Mouse (Mus musculus): Measurements from ENCODE around the gene Otub1. TPM values are rescaled to one million over a fixed set of nuclear protein-coding genes. Genes with fewer than 3 reads are reported as not detected.

Otub1 gene
- total and polyA plus RNA-seq, 3 experiments = 102 to 139 (median 119) TPM

- Histone ChIP-seq H3K27me3 (replicated peaks) (peaks cover 91% of the 10 kb centered on the region), H3K36me3 (replicated peaks in 1 of 2; ENCODE audit: control insufficient read depth in 1 of 2, insufficient read depth in 1 of 2, low read length in 1 of 2) (no peaks in the 10 kb centered on the region)
- no peak for TF ChIP-seq RCOR1 (conservative IDR thresholded peaks at IDR 0.05; ENCODE audit: low read depth, low read length)
- no peak for TF ChIP-seq ETS1 (conservative IDR thresholded peaks at IDR 0.05; ENCODE audit: low read depth, low read length)
- TF ChIP-seq GABPA (IDR thresholded peaks at IDR 0.05; ENCODE audit: insufficient replicate concordance, low read depth, low read length) = no peak
Measured at GRCm38 (mm10) chr19:7180756-7181405, 25.2 kb downstream of the Otub1 start.

GRCm38 (mm10) chr19:7178841-7179452 lies 27.2 kb downstream of the Otub1 start:
- DNase-seq (ENCODE audit: extremely low read depth) = no peak
- H3K79me2 ChIP-seq (replicated peaks; ENCODE audit: control insufficient read depth, extremely low read depth, insufficient read depth, poor library complexity, severe bottlenecking) = no peaks in the 10 kb centered on the region
- no peak for TF ChIP-seq MAX (IDR thresholded peaks at IDR 0.05; ENCODE audit: low read length)
- no peak for TF ChIP-seq POLR2A (IDR thresholded peaks at IDR 0.05; ENCODE audit: low read depth, low read length)
- no peak for TF ChIP-seq CTCF (conservative IDR thresholded peaks at IDR 0.05 in 1 of 2, IDR thresholded peaks at IDR 0.05 in 1 of 2; ENCODE audit: low read depth in 2 of 2, low read length in 2 of 2)
- TF ChIP-seq ZMIZ1 (IDR thresholded peaks at IDR 0.05; ENCODE audit: low read depth, low read length) = no peak
- no peak for TF ChIP-seq MAZ (IDR thresholded peaks at IDR 0.05; ENCODE audit: low read depth, low read length)
- no peak for TF ChIP-seq ZC3H11A (IDR thresholded peaks at IDR 0.05; ENCODE audit: low read depth, low read length)
- TF ChIP-seq USF2 (conservative IDR thresholded peaks at IDR 0.05; ENCODE audit: low read depth, low read length) = no peak
- no peak for TF ChIP-seq PAX5 (IDR thresholded peaks at IDR 0.05; ENCODE audit: low read length)
- TF ChIP-seq IRF4 (IDR thresholded peaks at IDR 0.05; ENCODE audit: low read depth, low read length) = no peak
- no peak for TF ChIP-seq TCF12 (IDR thresholded peaks at IDR 0.05; ENCODE audit: low read depth, low read length)
- TF ChIP-seq SMC3 (IDR thresholded peaks at IDR 0.05; ENCODE audit: low read depth, low read length) = no peak
- no peak for TF ChIP-seq JUN (IDR thresholded peaks at IDR 0.05; ENCODE audit: insufficient read depth, low read depth, low read length)
- TF ChIP-seq UBTF (IDR thresholded peaks at IDR 0.05; ENCODE audit: low read depth, low read length) = no peak
- H3K9ac ChIP-seq (ENCODE audit: insufficient read depth, low read depth) = no peak overlapping the region
- dilution Hi-C loops (cut with MboI; ENCODE audit: extremely low pct_ligation_motif_present, extremely low pct_unique_long_range_greater_than_20kb, low sequenced_read_pairs) = no loop called here
- no peaks in the 10 kb centered on the region for H3K9me3 ChIP-seq (replicated peaks; ENCODE audit: low read length)
- H3K4me1 ChIP-seq (ENCODE audit: control insufficient read depth in 1 of 2, insufficient read depth in 2 of 2) = no peaks in the 10 kb centered on the region
- in situ Hi-C loops (cut with MboI; ENCODE audit: low pct_ligation_motif_present, low pct_unique_long_range_greater_than_20kb, low sequenced_read_pairs) = no loop called here
- no peak overlapping the region for H3K27ac ChIP-seq (ENCODE audit: insufficient read depth, low read depth)
- no peak overlapping the region for H3K4me2 ChIP-seq (ENCODE audit: insufficient read depth, low read depth, poor library complexity, severe bottlenecking)
- no peaks in the 10 kb centered on the region for H3K36me3 ChIP-seq (replicated peaks in 1 of 2; ENCODE audit: control insufficient read depth in 1 of 2, insufficient read depth in 1 of 2, low read length in 1 of 2)
- H3K4me3 ChIP-seq (replicated peaks in 1 of 3; ENCODE audit: low read depth in 2 of 3, low read length in 2 of 3, poor library complexity in 1 of 3) = no peak overlapping the region
- H3K27me3 ChIP-seq (replicated peaks) = peaks cover 93% of the 10 kb centered on the region

More at GRCm38 (mm10) chr19:7180756-7181405, 25.2 kb downstream of the Otub1 start:
- no peak for DNase-seq (ENCODE audit: extremely low read depth)
- dilution Hi-C loops (cut with MboI; ENCODE audit: extremely low pct_ligation_motif_present, extremely low pct_unique_long_range_greater_than_20kb, low sequenced_read_pairs) (no loop called here), in situ Hi-C loops (cut with MboI; ENCODE audit: low pct_ligation_motif_present, low pct_unique_long_range_greater_than_20kb, low sequenced_read_pairs) (no loop called here)
- Histone ChIP-seq H3K4me3 (replicated peaks in 1 of 3; ENCODE audit: low read depth in 2 of 3, low read length in 2 of 3, poor library complexity in 1 of 3) (no peak overlapping the region), H3K9ac (ENCODE audit: insufficient read depth, low read depth) (no peak overlapping the region), H3K4me2 (ENCODE audit: insufficient read depth, low read depth, poor library complexity, severe bottlenecking) (no peak overlapping the region), H3K79me2 (replicated peaks; ENCODE audit: control insufficient read depth, extremely low read depth, insufficient read depth, poor library complexity, severe bottlenecking) (no peaks in the 10 kb centered on the region), H3K4me1 (ENCODE audit: control insufficient read depth in 1 of 2, insufficient read depth in 2 of 2) (no peaks in the 10 kb centered on the region), H3K27ac (ENCODE audit: insufficient read depth, low read depth) (no peak overlapping the region), H3K9me3 (replicated peaks; ENCODE audit: low read length) (no peaks in the 10 kb centered on the region)

Data from CH12.LX (cell line).